Mouse (Mus musculus) telencephalon, adult 2 months (tissue): ENCODE data around the gene Fam219a.

Experiments used
- DNase-seq: peaks from one replicate; pipeline ENCODE4 v3.0.0-alpha.2; 2011; ENCODE audit warnings: low read depth, low spot score

Fam219a gene

GRCm38 (mm10) chr4:41477648-41478160 lies 91.6 kb downstream of the Fam219a start:
- no peak for DNase-seq

GRCm38 (mm10) chr4:41471384-41471689 lies 98.0 kb downstream of the Fam219a start:
- no peak for DNase-seq

- peak; percentile 87 for DNase-seq
These were observed 98.5 kb downstream of the Fam219a start for GRCm38 (mm10) chr4:41470684-41471383.

- DNase-seq: no peak
These were observed 99.2 kb downstream of the Fam219a start for GRCm38 (mm10) chr4:41470051-41470683.

GRCm38 (mm10) chr4:41469199-41469598 lies 100.1 kb downstream of the Fam219a start:
- DNase-seq: no peak

- no peak for DNase-seq
These were observed 100.8 kb downstream of the Fam219a start for GRCm38 (mm10) chr4:41468396-41469080.
